Mouse (Mus musculus): ENCODE data around the gene Rps27a. TPM values are rescaled to one million over a fixed set of nuclear protein-coding genes. Genes with fewer than 3 reads are reported as not detected.

Gene Rps27a
- total and polyA plus RNA-seq, 3 experiments, result 560 to 2,403 (median 1,339) TPM

DNA sequence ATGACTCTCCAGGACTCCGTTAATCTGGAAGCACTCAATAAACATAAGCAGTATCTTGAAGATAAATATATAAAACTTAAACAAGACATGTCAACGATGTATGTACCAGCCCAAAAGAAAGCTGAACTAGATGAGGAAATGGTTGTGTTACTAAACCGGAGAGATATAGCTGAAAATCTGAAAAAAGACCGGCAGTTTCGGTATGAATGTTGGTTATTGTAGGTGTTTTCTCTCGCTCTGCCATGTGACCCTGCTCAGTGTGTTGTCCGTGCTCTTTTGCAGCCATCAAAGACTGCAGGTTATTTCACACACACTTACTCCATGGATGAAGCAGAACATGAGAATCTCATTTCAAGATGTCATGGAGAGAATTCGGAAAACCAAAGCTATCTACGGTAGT is 12.5 kb upstream of the Rps27a start:
- Histone ChIP-seq H3K4me3 (ENCODE audit: control insufficient read depth in 1 of 2, insufficient read depth in 1 of 2, low read depth in 2 of 2, low read length in 2 of 2) (no peak overlapping the region), H3K27me3 (ENCODE audit: control insufficient read depth in 1 of 2, insufficient read depth in 2 of 2, low read length in 2 of 2) (no peaks in the 10 kb centered on the region), H3K9me3 (replicated peaks; ENCODE audit: insufficient read depth, low read length) (no peaks in the 10 kb centered on the region), H3K79me2 (ENCODE audit: control insufficient read depth, insufficient read depth, low read length, poor library complexity) (no peaks in the 10 kb centered on the region), H3K36me3 (ENCODE audit: control insufficient read depth in 1 of 2, insufficient read depth in 2 of 2, low read length in 2 of 2) (no peaks in the 10 kb centered on the region), H3K4me1 (ENCODE audit: control insufficient read depth in 1 of 2, insufficient read depth in 2 of 2, low read length in 2 of 2) (no peaks in the 10 kb centered on the region), H3K27ac (ENCODE audit: control insufficient read depth, low read depth, low read length) (no peak overlapping the region), H3K9ac (ENCODE audit: control insufficient read depth, low read depth, low read length, poor library complexity, severe bottlenecking) (no peak overlapping the region)
- no peak for TF ChIP-seq ELF1 (IDR thresholded peaks at IDR 0.05; ENCODE audit: low read depth, low read length)
- TF ChIP-seq SMC3 (IDR thresholded peaks at IDR 0.05; ENCODE audit: low read depth, low read length), result no peak
- no peak for TF ChIP-seq MXI1 (IDR thresholded peaks at IDR 0.05; ENCODE audit: low read depth, low read length)
- no peak for DNase-seq (ENCODE audit: low read depth, low spot score)

DNA sequence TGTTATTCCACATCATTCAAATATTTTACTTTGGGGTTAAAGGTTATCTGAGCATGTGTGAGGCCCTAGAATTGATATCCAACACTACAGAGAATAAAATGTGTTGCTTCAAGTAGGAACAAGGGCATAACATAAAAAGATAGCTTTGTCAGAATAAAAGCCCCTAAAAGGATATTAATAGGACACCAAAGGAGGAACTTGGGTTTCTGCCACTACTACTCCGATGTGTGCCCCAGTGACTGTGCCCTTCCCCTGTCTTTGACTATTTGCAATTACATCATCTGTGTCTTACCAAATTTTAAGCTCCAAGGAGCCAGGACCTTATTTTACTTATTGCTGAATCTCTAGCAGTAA is 1.5 kb upstream of the Rps27a start:
- Histone ChIP-seq H3K4me1 (ENCODE audit: control insufficient read depth in 1 of 2, insufficient read depth in 2 of 2, low read length in 2 of 2) (peaks cover 4 to 17% of the 10 kb centered on the region in 2 experiments), H3K9ac (ENCODE audit: control insufficient read depth, low read depth, low read length, poor library complexity, severe bottlenecking) (peak overlapping the region; percentile 97), H3K36me3 (ENCODE audit: control insufficient read depth in 1 of 2, insufficient read depth in 2 of 2, low read length in 2 of 2) (peaks cover 18 to 33% of the 10 kb centered on the region in 2 experiments), H3K79me2 (ENCODE audit: control insufficient read depth, insufficient read depth, low read length, poor library complexity) (peaks cover 26% of the 10 kb centered on the region), H3K9me3 (replicated peaks; ENCODE audit: insufficient read depth, low read length) (no peaks in the 10 kb centered on the region), H3K4me3 (ENCODE audit: control insufficient read depth in 1 of 2, insufficient read depth in 1 of 2, low read depth in 2 of 2, low read length in 2 of 2) (peak overlapping the region; percentile 75 to 99; a peak in 3 of 4 replicates), H3K27ac (ENCODE audit: control insufficient read depth, low read depth, low read length) (peak overlapping the region; percentile 92), H3K27me3 (ENCODE audit: control insufficient read depth in 1 of 2, insufficient read depth in 2 of 2, low read length in 2 of 2) (no peaks in the 10 kb centered on the region)
- TF ChIP-seq HCFC1 (IDR thresholded peaks at IDR 0.05; ENCODE audit: low read depth, low read length), result peak; percentile 75
- TF ChIP-seq E2F4 (IDR thresholded peaks at IDR 0.05; ENCODE audit: borderline replicate concordance, low read depth, low read length), result no peak
- peak; percentile 50 to 59; a peak in 3 of 4 replicates for TF ChIP-seq EP300 (IDR thresholded peaks at IDR 0.05; ENCODE audit: low read depth in 1 of 2, low read length in 2 of 2)
- TF ChIP-seq POLR2A (IDR thresholded peaks at IDR 0.05; ENCODE audit: control insufficient read depth in 1 of 2, insufficient read depth in 1 of 2, low read depth in 1 of 2, low read length in 2 of 2, poor library complexity in 1 of 2), result no peak
- peak; percentile 63; the same call in 1 of the 2 replicates for TF ChIP-seq MXI1 (IDR thresholded peaks at IDR 0.05; ENCODE audit: low read depth, low read length)
- peak; percentile 72 for TF ChIP-seq TBP (IDR thresholded peaks at IDR 0.05; ENCODE audit: low read depth, low read length)
- TF ChIP-seq SIN3A (IDR thresholded peaks at IDR 0.05; ENCODE audit: low read length), result peak; percentile 94
- peak; percentile 35; the same call in 1 of the 2 replicates for TF ChIP-seq NELFE (IDR thresholded peaks at IDR 0.05; ENCODE audit: low read depth, low read length)
- TF ChIP-seq CTCF (IDR thresholded peaks at IDR 0.05 in 2 of 3, conservative IDR thresholded peaks at IDR 0.05 in 1 of 3; ENCODE audit: control insufficient read depth in 1 of 3, insufficient read depth in 1 of 3, low read depth in 2 of 3, low read length in 3 of 3, poor library complexity in 1 of 3, severe bottlenecking in 1 of 3), result no peak
- TF ChIP-seq ETS1 (IDR thresholded peaks at IDR 0.05; ENCODE audit: low read depth, low read length), result peak; percentile 94
- TF ChIP-seq CHD2 (IDR thresholded peaks at IDR 0.05; ENCODE audit: low read length), result no peak
- no peak; the same call in 1 of the 2 replicates for TF ChIP-seq MYC (IDR thresholded peaks at IDR 0.05; ENCODE audit: low read depth, low read length)
- TF ChIP-seq MEF2A (IDR thresholded peaks at IDR 0.05; ENCODE audit: extremely low read depth, insufficient replicate concordance, low read depth, low read length, poor library complexity, severe bottlenecking), result peak; percentile 81; the same call in 1 of the 2 replicates
- 0 out of 2 replicates have a peak, but pooled peaks have one; percentile 3 for TF ChIP-seq TCF12 (IDR thresholded peaks at IDR 0.05; ENCODE audit: low read depth, low read length)
- 0 out of 2 replicates have a peak, but pooled peaks have one; percentile 1 for TF ChIP-seq CHD1 (IDR thresholded peaks at IDR 0.05; ENCODE audit: low read depth, low read length)
- DNase-seq (ENCODE audit: low read depth, low spot score), result peak; percentile 95
